Mouse (Mus musculus): ENCODE measurements around the gene Acsm3. TPM values are rescaled to one million over a fixed set of nuclear protein-coding genes. Genes with fewer than 3 reads are reported as not detected.

Acsm3 gene
- polyA plus RNA-seq (2012; rRNA removed), result 0.08 TPM in 1 of 2 replicates, not detected in the other

- DNase-seq (ENCODE audit: low read depth), result no peak
- TF ChIP-seq POLR2A (IDR thresholded peaks at IDR 0.05; ENCODE audit: borderline replicate concordance, extremely low read depth, insufficient read depth, insufficient read length, poor library complexity, severe bottlenecking) (no peak), CTCF (IDR thresholded peaks at IDR 0.05; ENCODE audit: borderline replicate concordance, extremely low read depth, insufficient read depth, insufficient read length) (no peak)
Measured at GRCm38 (mm10) chr7:119760527-119760951, at the start of gene Acsm3. TSS of gene Acsm3 (plus strand) at chr7:119760923.

- no peak for DNase-seq (ENCODE audit: low read depth)
- no peak for TF ChIP-seq POLR2A (IDR thresholded peaks at IDR 0.05; ENCODE audit: borderline replicate concordance, extremely low read depth, insufficient read depth, insufficient read length, poor library complexity, severe bottlenecking)
- no peak for TF ChIP-seq CTCF (IDR thresholded peaks at IDR 0.05; ENCODE audit: borderline replicate concordance, extremely low read depth, insufficient read depth, insufficient read length)
Measured at GRCm38 (mm10) chr7:119714111-119714510, 46.6 kb upstream of the Acsm3 start.

- TF ChIP-seq POLR2A (IDR thresholded peaks at IDR 0.05; ENCODE audit: borderline replicate concordance, extremely low read depth, insufficient read depth, insufficient read length, poor library complexity, severe bottlenecking) (peak; percentile 55; the same call in 1 of the 2 replicates), CTCF (IDR thresholded peaks at IDR 0.05; ENCODE audit: borderline replicate concordance, extremely low read depth, insufficient read depth, insufficient read length) (peak; percentile 67; the same call in 1 of the 2 replicates)
- DNase-seq (ENCODE audit: low read depth), result peak; percentile 98
Measured at GRCm38 (mm10) chr7:119720253-119720946, 40.3 kb upstream of the Acsm3 start, which contains the start of gene Thumpd1. TSS of gene Thumpd1 (minus strand) at chr7:119720798.

GRCm38 (mm10) chr7:119720947-119721310, 39.8 kb upstream of the Acsm3 start:
- no peak for DNase-seq (ENCODE audit: low read depth)

GRCm38 (mm10) chr7:119727621-119728020, 33.1 kb upstream of the Acsm3 start:
- TF ChIP-seq CTCF (IDR thresholded peaks at IDR 0.05; ENCODE audit: borderline replicate concordance, extremely low read depth, insufficient read depth, insufficient read length) (no peak), POLR2A (IDR thresholded peaks at IDR 0.05; ENCODE audit: borderline replicate concordance, extremely low read depth, insufficient read depth, insufficient read length, poor library complexity, severe bottlenecking) (no peak)
- no peak for DNase-seq (ENCODE audit: low read depth)

More at GRCm38 (mm10) chr7:119720947-119721310, 39.8 kb upstream of the Acsm3 start:
- no peak for TF ChIP-seq POLR2A (IDR thresholded peaks at IDR 0.05; ENCODE audit: borderline replicate concordance, extremely low read depth, insufficient read depth, insufficient read length, poor library complexity, severe bottlenecking)
- no peak for TF ChIP-seq CTCF (IDR thresholded peaks at IDR 0.05; ENCODE audit: borderline replicate concordance, extremely low read depth, insufficient read depth, insufficient read length)

- peak; percentile 35 for DNase-seq (ENCODE audit: low read depth)
- peak; percentile 7; the same call in 1 of the 2 replicates for TF ChIP-seq CTCF (IDR thresholded peaks at IDR 0.05; ENCODE audit: borderline replicate concordance, extremely low read depth, insufficient read depth, insufficient read length)
Measured at GRCm38 (mm10) chr7:119731262-119731661, 29.5 kb upstream of the Acsm3 start.

- TF ChIP-seq POLR2A (IDR thresholded peaks at IDR 0.05; ENCODE audit: borderline replicate concordance, extremely low read depth, insufficient read depth, insufficient read length, poor library complexity, severe bottlenecking), result no peak
- TF ChIP-seq CTCF (IDR thresholded peaks at IDR 0.05; ENCODE audit: borderline replicate concordance, extremely low read depth, insufficient read depth, insufficient read length), result no peak
- DNase-seq (ENCODE audit: low read depth), result no peak
Measured at GRCm38 (mm10) chr7:119738877-119739276, 21.8 kb upstream of the Acsm3 start.

GRCm38 (mm10) chr7:119739798-119740468, 20.8 kb upstream of the Acsm3 start:
- DNase-seq (ENCODE audit: low read depth), result peak; percentile 17

- TF ChIP-seq POLR2A (IDR thresholded peaks at IDR 0.05; ENCODE audit: borderline replicate concordance, extremely low read depth, insufficient read depth, insufficient read length, poor library complexity, severe bottlenecking) (no peak), CTCF (IDR thresholded peaks at IDR 0.05; ENCODE audit: borderline replicate concordance, extremely low read depth, insufficient read depth, insufficient read length) (peak; percentile 36; the same call in 1 of the 2 replicates)
- DNase-seq (ENCODE audit: low read depth), result peak; percentile 22
Measured at GRCm38 (mm10) chr7:119744321-119744720, 16.4 kb upstream of the Acsm3 start.

GRCm38 (mm10) chr7:119745869-119746268, 14.9 kb upstream of the Acsm3 start:
- DNase-seq (ENCODE audit: low read depth), result no peak
- TF ChIP-seq CTCF (IDR thresholded peaks at IDR 0.05; ENCODE audit: borderline replicate concordance, extremely low read depth, insufficient read depth, insufficient read length) (no peak), POLR2A (IDR thresholded peaks at IDR 0.05; ENCODE audit: borderline replicate concordance, extremely low read depth, insufficient read depth, insufficient read length, poor library complexity, severe bottlenecking) (no peak)

- no peak for DNase-seq (ENCODE audit: low read depth)
- TF ChIP-seq CTCF (IDR thresholded peaks at IDR 0.05; ENCODE audit: borderline replicate concordance, extremely low read depth, insufficient read depth, insufficient read length), result no peak
- no peak for TF ChIP-seq POLR2A (IDR thresholded peaks at IDR 0.05; ENCODE audit: borderline replicate concordance, extremely low read depth, insufficient read depth, insufficient read length, poor library complexity, severe bottlenecking)
Measured at GRCm38 (mm10) chr7:119748761-119749160, 12.0 kb upstream of the Acsm3 start.

- no peak for TF ChIP-seq CTCF (IDR thresholded peaks at IDR 0.05; ENCODE audit: borderline replicate concordance, extremely low read depth, insufficient read depth, insufficient read length)
- TF ChIP-seq POLR2A (IDR thresholded peaks at IDR 0.05; ENCODE audit: borderline replicate concordance, extremely low read depth, insufficient read depth, insufficient read length, poor library complexity, severe bottlenecking), result no peak
- no peak for DNase-seq (ENCODE audit: low read depth)
Measured at GRCm38 (mm10) chr7:119749942-119750341, 10.8 kb upstream of the Acsm3 start.
